Mouse (Mus musculus): ENCODE data around the gene Clybl. TPM values are rescaled to one million over a fixed set of nuclear protein-coding genes. Genes with fewer than 3 reads are reported as not detected.

The Clybl gene
- total and polyA plus RNA-seq, 3 experiments: 16.5 to 25.7 (median 18.7) TPM

DNA sequence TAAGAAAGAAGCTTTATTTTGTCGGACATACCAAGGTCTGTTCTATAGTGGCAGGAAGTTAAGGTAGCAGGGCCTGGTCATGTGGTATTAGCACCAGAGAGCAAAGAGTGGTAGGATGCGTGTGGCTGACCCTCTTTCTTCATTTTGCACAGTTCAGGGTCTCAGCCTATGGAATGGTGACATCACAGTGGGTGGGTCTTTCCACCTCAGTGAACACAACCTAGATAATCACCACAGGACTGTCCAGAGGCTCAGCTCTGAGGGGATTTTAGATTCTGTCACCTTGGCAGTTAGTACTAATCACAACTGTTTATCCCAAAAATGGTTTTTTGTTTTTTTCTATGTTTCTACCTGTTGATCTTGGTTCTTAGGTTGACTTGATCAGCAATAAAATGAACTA, 149.2 kb downstream of the Clybl start:
- Histone ChIP-seq H3K4me1 (ENCODE audit: control insufficient read depth in 1 of 2, insufficient read depth in 2 of 2) (peaks cover 3 to 9% of the 10 kb centered on the region in 2 experiments; a peak in 3 of 4 replicates), H3K27ac (ENCODE audit: insufficient read depth, low read depth) (no peak overlapping the region), H3K4me3 (replicated peaks in 1 of 3; ENCODE audit: low read depth in 2 of 3, low read length in 2 of 3, poor library complexity in 1 of 3) (no peak overlapping the region), H3K9me3 (replicated peaks; ENCODE audit: low read length) (no peaks in the 10 kb centered on the region), H3K9ac (ENCODE audit: insufficient read depth, low read depth) (no peak overlapping the region), H3K79me2 (replicated peaks; ENCODE audit: control insufficient read depth, extremely low read depth, insufficient read depth, poor library complexity, severe bottlenecking) (no peaks in the 10 kb centered on the region), H3K27me3 (replicated peaks) (no peaks in the 10 kb centered on the region), H3K4me2 (ENCODE audit: insufficient read depth, low read depth, poor library complexity, severe bottlenecking) (no peak overlapping the region), H3K36me3 (replicated peaks in 1 of 2; ENCODE audit: control insufficient read depth in 1 of 2, insufficient read depth in 1 of 2, low read length in 1 of 2) (peaks cover 0 to 2% of the 10 kb centered on the region in 2 experiments)
- in situ Hi-C loops (cut with MboI; ENCODE audit: low pct_ligation_motif_present, low pct_unique_long_range_greater_than_20kb, low sequenced_read_pairs) (no loop called here), dilution Hi-C loops (cut with MboI; ENCODE audit: extremely low pct_ligation_motif_present, extremely low pct_unique_long_range_greater_than_20kb, low sequenced_read_pairs) (no loop called here)
- no peak for TF ChIP-seq MAZ (IDR thresholded peaks at IDR 0.05; ENCODE audit: low read depth, low read length)
- no peak for TF ChIP-seq RCOR1 (conservative IDR thresholded peaks at IDR 0.05; ENCODE audit: low read depth, low read length)
- TF ChIP-seq USF2 (conservative IDR thresholded peaks at IDR 0.05; ENCODE audit: low read depth, low read length): no peak
- TF ChIP-seq CTCF (conservative IDR thresholded peaks at IDR 0.05 in 1 of 2, IDR thresholded peaks at IDR 0.05 in 1 of 2; ENCODE audit: low read depth in 2 of 2, low read length in 2 of 2): no peak
- no peak for DNase-seq (ENCODE audit: extremely low read depth)

DNA sequence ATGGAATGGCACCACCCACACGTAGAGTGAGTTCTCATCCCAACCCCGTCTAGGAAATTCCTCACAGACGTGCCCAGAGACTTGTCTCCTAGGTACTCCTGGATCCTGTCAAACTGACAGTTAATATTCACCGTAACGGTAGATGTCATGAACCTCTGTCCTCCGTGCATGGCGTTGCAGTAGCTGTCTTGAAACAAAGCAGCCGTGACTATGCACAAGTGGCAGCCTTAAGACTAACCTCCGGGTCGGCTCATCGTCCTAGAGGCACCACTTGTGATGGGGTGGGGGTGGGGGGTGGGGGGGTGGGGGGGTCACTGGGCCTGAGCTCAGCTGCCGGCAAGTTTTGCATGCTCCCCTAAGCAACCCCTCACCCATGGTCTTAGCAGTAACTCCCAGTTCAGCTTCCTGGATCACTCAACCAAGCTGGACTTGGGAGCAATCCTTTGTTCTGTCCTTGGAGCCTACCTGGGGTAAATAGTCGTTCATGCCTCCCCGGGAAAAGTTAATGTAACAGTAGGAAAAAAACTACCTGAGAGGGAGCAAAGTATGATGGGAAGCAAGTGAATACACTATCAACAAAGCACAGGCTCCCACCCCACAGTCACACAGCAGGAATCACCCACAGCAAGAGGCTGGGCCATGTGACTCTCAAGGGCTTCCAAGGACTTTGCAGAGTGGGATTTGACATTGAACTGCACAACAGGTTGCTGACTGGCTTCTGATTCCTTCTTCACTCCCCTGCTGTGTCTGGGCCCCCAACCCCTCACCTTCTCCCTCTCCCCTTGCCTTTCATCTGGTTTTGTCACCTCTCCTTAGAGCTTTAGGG, 150.3 kb downstream of the Clybl start:
- Histone ChIP-seq H3K4me1 (ENCODE audit: control insufficient read depth in 1 of 2, insufficient read depth in 2 of 2) (peaks cover 3 to 11% of the 10 kb centered on the region in 2 experiments; a peak in 3 of 4 replicates), H3K79me2 (replicated peaks; ENCODE audit: control insufficient read depth, extremely low read depth, insufficient read depth, poor library complexity, severe bottlenecking) (no peaks in the 10 kb centered on the region), H3K4me2 (ENCODE audit: insufficient read depth, low read depth, poor library complexity, severe bottlenecking) (no peak overlapping the region), H3K27me3 (replicated peaks) (no peaks in the 10 kb centered on the region), H3K27ac (ENCODE audit: insufficient read depth, low read depth) (no peak overlapping the region), H3K36me3 (replicated peaks in 1 of 2; ENCODE audit: control insufficient read depth in 1 of 2, insufficient read depth in 1 of 2, low read length in 1 of 2) (peaks cover 0 to 2% of the 10 kb centered on the region in 2 experiments), H3K9ac (ENCODE audit: insufficient read depth, low read depth) (no peak overlapping the region), H3K9me3 (replicated peaks; ENCODE audit: low read length) (no peaks in the 10 kb centered on the region), H3K4me3 (replicated peaks in 1 of 3; ENCODE audit: low read depth in 2 of 3, low read length in 2 of 3, poor library complexity in 1 of 3) (no peak overlapping the region)
- dilution Hi-C loops (cut with MboI; ENCODE audit: extremely low pct_ligation_motif_present, extremely low pct_unique_long_range_greater_than_20kb, low sequenced_read_pairs) (no loop called here), in situ Hi-C loops (cut with MboI; ENCODE audit: low pct_ligation_motif_present, low pct_unique_long_range_greater_than_20kb, low sequenced_read_pairs) (no loop called here)
- no peak for DNase-seq (ENCODE audit: extremely low read depth)
- TF ChIP-seq ZMIZ1 (IDR thresholded peaks at IDR 0.05; ENCODE audit: low read depth, low read length) (no peak), BHLHE40 (IDR thresholded peaks at IDR 0.05; ENCODE audit: low read depth, low read length) (no peak), CHD2 (IDR thresholded peaks at IDR 0.05; ENCODE audit: low read length) (no peak), USF1 (IDR thresholded peaks at IDR 0.05; ENCODE audit: low read depth, low read length) (no peak), ELF1 (IDR thresholded peaks at IDR 0.05; ENCODE audit: low read depth, low read length) (no peak), MAZ (IDR thresholded peaks at IDR 0.05; ENCODE audit: low read depth, low read length) (no peak), NELFE (IDR thresholded peaks at IDR 0.05; ENCODE audit: low read depth, low read length) (no peak), JUN (IDR thresholded peaks at IDR 0.05; ENCODE audit: insufficient read depth, low read depth, low read length) (no peak), TBP (conservative IDR thresholded peaks at IDR 0.05; ENCODE audit: low read depth, low read length) (no peak), GABPA (IDR thresholded peaks at IDR 0.05; ENCODE audit: insufficient replicate concordance, low read depth, low read length) (no peak)

Data from CH12.LX (cell line).